Mouse (Mus musculus): ENCODE data around the gene Zhx3. TPM values are rescaled to one million over a fixed set of nuclear protein-coding genes. Genes with fewer than 3 reads are reported as not detected.

The Zhx3 gene
- total RNA-seq, 2 experiments from 2014 or later: 3.9 to 16.5 TPM

- ATAC-seq (replicated peaks; ENCODE audit: poor library complexity, severe bottlenecking): no peak
Observed at GRCm38 (mm10) chr2:160767201-160767600, 105.6 kb downstream of the Zhx3 start.

- ATAC-seq (replicated peaks; ENCODE audit: poor library complexity, severe bottlenecking): no peak
Observed at GRCm38 (mm10) chr2:160766371-160766771, 106.4 kb downstream of the Zhx3 start.

- no peak for ATAC-seq (replicated peaks; ENCODE audit: poor library complexity, severe bottlenecking)
Observed at GRCm38 (mm10) chr2:160765096-160765495, 107.7 kb downstream of the Zhx3 start.

- no peak for ATAC-seq (replicated peaks; ENCODE audit: poor library complexity, severe bottlenecking)
Observed at GRCm38 (mm10) chr2:160764386-160764785, 108.4 kb downstream of the Zhx3 start.

DNA sequence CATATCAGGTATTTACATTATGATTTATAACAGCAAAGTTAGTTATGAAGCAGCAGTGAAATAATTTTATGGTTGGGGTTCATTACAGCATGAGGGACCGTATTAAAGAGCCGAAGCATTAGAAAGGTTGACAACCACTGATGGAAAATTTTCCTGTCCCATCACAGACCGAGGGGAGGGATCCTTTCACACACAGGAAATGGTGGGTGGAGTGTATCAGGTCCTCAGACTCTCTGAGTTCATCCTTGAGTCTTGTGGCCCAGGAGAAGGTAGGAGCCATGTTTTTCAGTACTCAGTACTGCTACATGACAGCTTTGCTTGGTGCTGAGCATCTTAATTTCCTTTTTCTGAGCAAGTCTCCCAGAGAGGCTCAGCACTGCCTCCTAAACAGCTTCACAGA lies 109.0 kb downstream of the Zhx3 start:
- ATAC-seq (replicated peaks; ENCODE audit: poor library complexity, severe bottlenecking): no peak

DNA sequence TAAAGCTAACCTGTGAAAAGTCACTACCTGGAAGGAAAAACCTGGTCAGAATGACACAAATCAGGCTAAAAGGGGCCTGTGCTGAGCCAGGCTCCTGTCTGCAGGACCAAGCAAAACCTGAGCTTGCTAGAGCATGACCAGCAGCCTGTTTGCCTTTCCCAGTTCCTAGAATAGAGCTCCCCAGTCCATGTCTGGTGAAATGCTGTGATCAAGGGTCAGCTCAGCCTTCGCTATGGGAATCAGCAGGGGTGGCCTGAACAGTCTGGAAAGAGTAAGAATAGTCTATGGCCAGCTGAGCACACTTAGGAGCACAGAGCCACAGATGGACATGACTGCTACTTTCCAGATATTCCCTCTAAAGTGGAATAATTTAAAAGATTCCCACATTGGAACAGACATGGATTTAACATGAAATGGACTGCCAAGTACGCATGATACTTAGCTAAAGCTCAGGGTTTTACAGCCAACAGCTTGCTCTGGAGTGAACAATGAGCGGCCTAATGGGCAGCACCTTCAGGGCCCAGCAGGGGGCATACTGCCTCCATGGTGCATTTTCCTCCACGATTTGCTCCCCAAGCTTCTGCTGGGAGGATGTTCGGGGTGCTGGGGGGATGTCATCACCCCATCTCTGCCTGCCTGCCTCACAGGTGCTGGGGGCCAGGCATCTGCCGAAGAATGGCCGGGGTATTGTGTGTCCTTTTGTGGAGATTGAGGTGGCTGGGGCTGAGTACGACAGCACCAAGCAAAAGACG lies 112.2 kb downstream of the Zhx3 start:
- ATAC-seq (replicated peaks; ENCODE audit: poor library complexity, severe bottlenecking): peak; percentile 76

DNA sequence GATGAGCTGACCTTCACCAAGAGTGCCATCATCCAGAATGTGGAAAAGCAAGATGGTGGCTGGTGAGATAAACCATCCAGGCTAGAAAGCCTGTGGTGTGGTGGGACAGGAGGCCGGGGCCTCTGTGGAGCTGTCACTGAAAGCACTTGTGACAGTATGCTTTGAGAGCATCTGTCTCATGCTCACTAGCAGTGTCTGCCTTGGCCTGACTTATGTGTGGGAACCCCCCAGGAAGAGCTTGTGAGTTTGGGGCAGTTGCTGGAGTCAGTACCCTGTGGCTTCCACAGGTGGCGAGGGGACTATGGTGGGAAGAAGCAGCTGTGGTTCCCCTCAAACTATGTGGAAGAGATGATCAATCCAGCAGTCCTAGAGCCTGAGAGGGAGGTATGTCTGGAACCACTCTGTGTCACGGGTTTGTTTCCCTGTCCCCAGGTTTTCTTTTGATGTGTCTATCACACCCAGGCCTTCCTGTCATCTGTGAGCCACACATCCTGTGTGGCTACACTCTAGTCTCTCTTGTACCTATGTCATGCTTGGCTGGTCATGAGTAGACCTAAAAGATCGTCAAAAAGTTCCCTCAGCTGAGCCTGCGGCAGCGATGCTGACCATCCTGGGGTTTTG lies 116.1 kb downstream of the Zhx3 start:
- ATAC-seq (replicated peaks; ENCODE audit: poor library complexity, severe bottlenecking): no peak

GRCm38 (mm10) chr2:160747075-160747474 lies 125.7 kb downstream of the Zhx3 start:
- ATAC-seq (replicated peaks; ENCODE audit: poor library complexity, severe bottlenecking): no peak

DNA sequence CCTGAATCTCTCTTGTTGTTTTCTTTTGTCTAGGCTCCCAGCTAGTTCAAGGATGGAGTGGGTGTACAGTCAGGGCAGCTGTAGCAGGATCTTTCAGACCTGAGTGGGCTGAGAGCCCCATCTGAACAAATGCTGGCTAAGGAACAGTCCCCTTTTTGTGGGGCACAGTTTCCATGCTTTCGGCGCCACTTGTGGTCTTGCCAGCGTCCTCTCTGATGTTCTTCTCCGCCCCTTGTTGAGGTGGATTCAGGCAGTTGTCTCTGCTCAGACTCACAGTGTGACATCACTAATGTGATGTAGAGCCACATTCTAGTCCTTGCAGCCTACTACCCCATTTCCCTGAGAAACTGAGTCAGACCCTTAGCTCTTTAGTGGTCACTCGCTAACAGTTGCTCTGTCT lies 126.2 kb downstream of the Zhx3 start:
- no peak for ATAC-seq (replicated peaks; ENCODE audit: poor library complexity, severe bottlenecking)

- ATAC-seq (replicated peaks; ENCODE audit: poor library complexity, severe bottlenecking): peak; percentile 6; the same call in 1 of the 2 replicates
Observed at GRCm38 (mm10) chr2:160745497-160745896, 127.3 kb downstream of the Zhx3 start.

DNA sequence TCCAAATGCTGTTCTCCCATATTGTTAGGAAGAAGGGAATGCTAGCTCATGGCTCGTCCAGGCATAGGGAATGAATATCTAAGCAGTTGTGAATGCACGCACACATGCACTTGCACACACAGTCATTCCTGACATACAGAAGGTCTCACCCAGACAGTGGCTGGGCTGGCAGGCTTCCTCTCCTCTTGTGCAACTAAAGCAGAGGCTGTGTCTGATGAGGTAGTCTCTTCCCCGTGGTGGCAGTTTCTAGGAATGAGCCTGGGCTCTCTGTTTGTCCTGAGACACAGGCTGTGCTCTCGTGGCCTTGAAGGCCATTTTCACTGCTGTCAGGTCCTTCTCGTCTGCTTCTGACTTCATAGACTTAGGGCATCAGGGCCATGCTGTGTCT lies 128.0 kb downstream of the Zhx3 start:
- ATAC-seq (replicated peaks; ENCODE audit: poor library complexity, severe bottlenecking): peak; percentile 56

- peak; percentile 38 for ATAC-seq (replicated peaks; ENCODE audit: poor library complexity, severe bottlenecking)
Observed at GRCm38 (mm10) chr2:160744040-160744822, 128.6 kb downstream of the Zhx3 start.

DNA sequence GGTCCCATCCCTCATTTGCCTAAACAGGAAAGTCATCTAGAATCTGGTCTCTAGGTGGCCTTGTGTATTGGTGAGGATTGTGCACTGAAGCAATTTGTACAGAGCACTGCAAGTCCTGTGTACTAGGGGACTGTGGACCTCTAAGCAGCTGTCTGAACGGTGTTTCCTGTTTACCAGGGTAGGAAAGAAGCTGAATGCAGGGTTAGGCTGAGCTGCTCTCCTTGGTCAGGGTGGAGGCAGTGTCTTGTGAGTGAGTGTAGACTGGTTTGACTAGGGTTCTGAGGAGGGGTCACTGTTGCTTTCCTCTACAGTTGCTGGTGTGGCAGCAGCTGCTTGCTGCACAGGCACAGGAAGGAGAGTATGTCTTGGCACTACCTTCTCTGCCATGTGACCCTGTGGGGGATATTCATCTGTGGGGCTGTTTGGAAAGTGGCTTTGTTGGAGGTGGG lies 130.6 kb downstream of the Zhx3 start:
- 0 out of 2 replicates have a peak, but pooled peaks have one; percentile 7 for ATAC-seq (replicated peaks; ENCODE audit: poor library complexity, severe bottlenecking)

DNA sequence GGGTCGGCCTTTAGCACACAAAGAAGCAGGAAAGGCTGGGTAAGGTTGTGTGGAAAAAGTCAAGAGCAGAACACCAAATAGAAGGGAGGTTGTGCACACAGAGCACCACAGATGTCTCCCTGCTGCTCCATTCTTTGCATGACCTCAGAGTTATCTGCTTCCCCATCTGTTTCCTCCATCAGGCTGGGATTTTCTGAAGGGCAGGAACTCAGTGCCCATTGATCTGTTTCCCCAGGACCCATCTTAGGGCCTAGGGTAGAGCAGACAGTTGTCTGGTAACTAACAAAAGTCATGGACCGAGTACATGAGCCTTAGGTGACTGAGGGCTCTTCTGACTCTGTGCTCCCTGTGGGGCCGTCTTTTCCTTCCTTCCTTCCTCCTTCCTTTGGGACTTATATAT lies 131.2 kb downstream of the Zhx3 start:
- ATAC-seq (replicated peaks; ENCODE audit: poor library complexity, severe bottlenecking): peak; percentile 12

DNA sequence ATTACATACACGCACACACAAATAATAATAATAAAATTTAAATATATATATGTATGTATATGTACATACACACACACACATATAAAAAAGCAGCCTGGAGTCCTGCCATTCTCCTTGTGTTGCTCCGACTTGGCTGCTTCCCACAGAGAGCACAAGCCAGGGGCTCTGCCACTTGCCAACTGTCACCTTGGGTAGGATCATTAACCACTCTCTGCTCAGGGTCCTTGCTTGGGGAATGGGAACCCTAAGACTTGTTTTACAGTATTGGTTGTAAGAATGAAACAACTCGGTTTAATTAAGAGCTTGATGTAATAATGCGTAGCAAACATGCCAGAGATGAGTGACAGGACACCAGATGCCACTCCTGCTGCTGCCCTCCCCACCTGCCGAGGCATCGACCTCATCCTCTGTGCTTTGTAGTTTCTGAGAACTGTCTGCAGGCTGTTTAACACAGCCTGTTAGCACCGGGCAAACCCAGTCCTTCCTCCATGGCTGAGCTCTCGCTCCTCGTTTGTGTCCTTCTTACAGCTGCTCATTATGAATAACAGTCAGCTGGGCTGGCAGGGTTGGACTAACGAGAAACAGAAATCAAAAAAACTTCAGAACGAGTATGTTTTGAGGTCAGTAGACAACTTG lies 132.2 kb downstream of the Zhx3 start:
- no peak for ATAC-seq (replicated peaks; ENCODE audit: poor library complexity, severe bottlenecking)

- ATAC-seq (replicated peaks; ENCODE audit: poor library complexity, severe bottlenecking): no peak
Observed at GRCm38 (mm10) chr2:160739647-160740356, 133.0 kb downstream of the Zhx3 start.

DNA sequence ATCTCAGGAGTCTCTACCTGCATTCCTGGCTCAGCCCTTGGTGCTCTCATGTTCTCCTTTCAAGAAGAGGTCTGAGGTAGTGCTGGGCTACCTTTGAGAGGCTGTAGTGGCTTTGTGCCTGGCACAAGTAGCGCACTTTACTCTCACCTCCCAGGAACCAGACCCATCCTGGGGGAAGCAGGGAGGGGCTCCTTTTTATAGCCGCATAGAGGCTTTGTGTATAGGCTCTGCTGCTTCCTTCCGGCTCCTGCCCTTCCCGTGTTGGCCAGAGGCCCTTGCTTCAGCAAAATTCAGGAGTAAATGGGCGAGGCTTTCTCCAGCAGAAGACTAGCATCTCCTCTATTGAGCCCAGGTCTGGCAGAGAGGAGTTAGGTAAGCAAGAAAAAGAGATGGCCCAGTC lies 134.4 kb downstream of the Zhx3 start:
- no peak for ATAC-seq (replicated peaks; ENCODE audit: poor library complexity, severe bottlenecking)

GRCm38 (mm10) chr2:160736466-160736865 lies 136.3 kb downstream of the Zhx3 start:
- no peak for ATAC-seq (replicated peaks; ENCODE audit: poor library complexity, severe bottlenecking)

GRCm38 (mm10) chr2:160735706-160736310 lies 137.0 kb downstream of the Zhx3 start:
- no peak for ATAC-seq (replicated peaks; ENCODE audit: poor library complexity, severe bottlenecking)

DNA sequence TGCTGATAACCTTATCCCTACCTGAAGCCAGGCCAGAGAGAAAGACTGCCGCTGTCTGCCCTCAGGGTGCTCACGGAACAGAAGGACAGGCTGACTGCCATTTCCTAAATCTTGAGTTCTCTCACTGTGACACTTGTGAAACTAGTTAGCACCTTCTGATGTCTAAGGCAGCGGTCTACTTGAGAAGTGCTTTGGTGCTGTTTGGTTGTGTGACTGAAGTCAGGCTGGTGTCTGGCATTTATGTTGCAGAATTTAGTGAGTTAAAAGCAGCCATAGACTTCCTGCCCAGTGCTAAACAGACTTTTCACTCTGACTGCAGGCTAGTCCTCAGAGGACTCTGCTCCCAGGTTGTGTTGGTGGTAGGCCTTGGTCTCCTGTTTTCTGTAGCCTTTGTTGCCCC lies 138.5 kb downstream of the Zhx3 start:
- no peak for ATAC-seq (replicated peaks; ENCODE audit: poor library complexity, severe bottlenecking)
